Mouse (Mus musculus) embryo, embryonic 11 days (tissue): ENCODE measurements around the gene Lhpp.

Experiments
- DNase-seq: peaks from one replicate; pipeline ENCODE4 v3.0.0-alpha.2; 2015

The Lhpp gene

GRCm38 (mm10) chr7:132683923-132684322, 73.5 kb downstream of the Lhpp start:
- no peak for DNase-seq

GRCm38 (mm10) chr7:132686515-132686914, 76.1 kb downstream of the Lhpp start:
- no peak for DNase-seq

- no peak for DNase-seq
Observed at GRCm38 (mm10) chr7:132687897-132688296, 77.5 kb downstream of the Lhpp start.

GRCm38 (mm10) chr7:132688721-132689120, 78.3 kb downstream of the Lhpp start:
- DNase-seq: peak; percentile 34

GRCm38 (mm10) chr7:132689722-132690121, 79.3 kb downstream of the Lhpp start:
- DNase-seq: no peak

GRCm38 (mm10) chr7:132690716-132691472, 80.5 kb downstream of the Lhpp start:
- DNase-seq: no peak

- DNase-seq: no peak
Observed at GRCm38 (mm10) chr7:132692719-132693118, 82.3 kb downstream of the Lhpp start.

GRCm38 (mm10) chr7:132693561-132693960, 83.1 kb downstream of the Lhpp start:
- no peak for DNase-seq

- no peak for DNase-seq
Observed at GRCm38 (mm10) chr7:132697258-132697796, 86.9 kb downstream of the Lhpp start.

- DNase-seq: no peak
Observed at GRCm38 (mm10) chr7:132698737-132699136, 88.3 kb downstream of the Lhpp start.

- no peak for DNase-seq
Observed at GRCm38 (mm10) chr7:132699165-132699564, 88.7 kb downstream of the Lhpp start.

- DNase-seq: no peak
Observed at GRCm38 (mm10) chr7:132699639-132700038, 89.2 kb downstream of the Lhpp start.

GRCm38 (mm10) chr7:132700107-132700506, 89.7 kb downstream of the Lhpp start:
- DNase-seq: no peak

- no peak for DNase-seq
Observed at GRCm38 (mm10) chr7:132701412-132701811, 91.0 kb downstream of the Lhpp start.

GRCm38 (mm10) chr7:132702024-132702423, 91.6 kb downstream of the Lhpp start:
- no peak for DNase-seq

GRCm38 (mm10) chr7:132702492-132703070, 92.1 kb downstream of the Lhpp start:
- DNase-seq: no peak

- no peak for DNase-seq
Observed at GRCm38 (mm10) chr7:132703515-132704309, 93.3 kb downstream of the Lhpp start.

GRCm38 (mm10) chr7:132704310-132704875, 94.0 kb downstream of the Lhpp start:
- DNase-seq: no peak

- DNase-seq: no peak
Observed at GRCm38 (mm10) chr7:132705130-132705529, 94.7 kb downstream of the Lhpp start.

GRCm38 (mm10) chr7:132711579-132711978, 101.1 kb downstream of the Lhpp start:
- DNase-seq: no peak

- DNase-seq: peak; percentile 42
Observed at GRCm38 (mm10) chr7:132712044-132712708, 101.7 kb downstream of the Lhpp start.

GRCm38 (mm10) chr7:132712956-132713355, 102.5 kb downstream of the Lhpp start:
- DNase-seq: no peak
